Mouse (Mus musculus) forebrain, postnatal 0 days (tissue): Measurements from ENCODE around the gene Cs. TPM values are rescaled to one million over a fixed set of nuclear protein-coding genes. Genes with fewer than 3 reads are reported as not detected.

ENCODE experiments used
- ATAC-seq: fragments of 200-750 bp; cut with Nextera tagmentation; 2 replicates; pipeline ENCODE4 v1.8.0; 2017; ENCODE audit warnings: mild to moderate bottlenecking, moderate library complexity
- DNase-seq: peaks from one replicate; pipeline ENCODE4 v3.0.0-alpha.2; 2015
- H3K27ac ChIP-seq: fragments of 300-500 bp; sonication (generic); 2 replicates; pipeline ENCODE4 v1.5.1; 2014; ENCODE audit warnings: low read depth, mild to moderate bottlenecking, antibody characterized with exemption, low read length, moderate library complexity, mixed read lengths
- H3K27me3 ChIP-seq: fragments of 300-500 bp; sonication (generic); 2 replicates; pipeline ENCODE4 v1.6.1; 2014; ENCODE audit warnings: mild to moderate bottlenecking, low read length, mixed read lengths; ENCODE audit not compliant: insufficient read depth
- H3K36me3 ChIP-seq: fragments of 300-500 bp; sonication (generic); 2 replicates; pipeline ENCODE4 v1.6.1; 2014; ENCODE audit warnings: mild to moderate bottlenecking, moderate library complexity; ENCODE audit not compliant: insufficient read depth
- H3K4me1 ChIP-seq: fragments of 300-500 bp; sonication (generic); 2 replicates; pipeline ENCODE4 v1.6.1; 2014; ENCODE audit warnings: antibody characterized with exemption; ENCODE audit not compliant: insufficient read depth
- H3K4me2 ChIP-seq: fragments of 300-500 bp; sonication (generic); 2 replicates; pipeline ENCODE4 v1.6.1; 2014; ENCODE audit warnings: low read depth, mild to moderate bottlenecking, moderate library complexity
- H3K4me3 ChIP-seq: fragments of 300-500 bp; sonication (generic); 2 replicates; pipeline ENCODE4 v1.5.1; 2014; ENCODE audit warnings: low read depth, low read length, mixed read lengths
- H3K9ac ChIP-seq: fragments of 300-500 bp; sonication (generic); 2 replicates; pipeline ENCODE4 v1.6.1; 2014; ENCODE audit warnings: mild to moderate bottlenecking
- H3K9me3 ChIP-seq: fragments of 300-500 bp; sonication (generic); 2 replicates; pipeline ENCODE4 v1.6.1; 2016; ENCODE audit warnings: low read length
- CTCF ChIP-seq: sonication (generic); IDR thresholded peaks from 2 replicates; pipeline ENCODE4 v1.5.1; 2016; ENCODE audit warnings: antibody characterized with exemption, control low read depth, low read depth
- WGBS: fragments of 180-500 bp; shearing (Covaris S2); extraction: QIAGEN DNeasy Blood & Tissue Kit; methylation state at CpG from one replicate; pipeline ENCODE4 v1.1.7; 2014; 5-methylcytosine and 5-hydroxymethylcytosine counted together
- polyA plus RNA-seq: library from polyadenylated mRNA; unstranded; fragments of >200 nt; fragmentation: Nextera tagmentation; extraction: Ambion mirVana; gene quantifications from 2 replicates; pipeline ENCODE4 v1.2.1, GENCODE M21; 2015
- total RNA-seq: library from RNA; depleted of rRNA; stranded (reverse); fragments of >200 nt; gene quantifications from 2 replicates; pipeline ENCODE4 v1.2.3, GENCODE M21; 2014

Gene Cs
- total and polyA plus RNA-seq, 2 experiments from 2014 or later = 250 to 255 TPM

DNA sequence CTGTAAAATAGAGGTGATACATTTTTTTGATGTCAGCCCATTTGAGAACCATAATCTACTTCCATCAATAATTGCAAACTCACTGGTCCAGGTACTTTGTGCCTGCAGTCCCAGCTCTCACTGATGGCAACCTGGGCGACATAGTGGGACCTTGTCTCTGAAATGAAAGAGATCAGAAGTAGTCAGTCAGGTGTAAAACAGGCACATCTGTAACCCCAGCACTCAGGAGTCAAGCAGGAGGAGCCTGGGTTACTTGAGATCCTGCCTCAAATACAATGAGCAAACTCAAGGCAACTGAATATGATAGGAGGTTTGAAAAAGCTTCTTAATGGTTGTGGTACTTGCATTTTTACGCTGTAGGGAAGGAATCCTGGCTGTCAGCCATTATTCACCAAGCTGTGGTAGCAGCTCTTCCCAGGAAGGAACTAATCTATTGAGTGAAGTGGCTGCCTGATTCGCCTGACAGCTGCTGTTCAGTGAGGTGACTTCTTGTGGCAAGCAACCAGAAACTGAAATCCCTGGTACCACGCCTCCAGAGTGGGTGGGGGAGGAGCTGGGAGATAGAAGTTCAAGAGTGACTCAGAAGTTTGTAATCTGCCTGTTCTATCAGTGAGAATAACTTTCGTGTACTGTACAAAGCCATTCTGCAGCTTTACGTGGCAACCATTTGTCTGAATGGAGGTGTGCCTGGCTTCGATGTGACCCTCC is 7.2 kb downstream of the Cs start:
- H3K9me3 ChIP-seq = no peaks in the 10 kb centered on the region
- DNase-seq (peak; percentile 52), ATAC-seq (peak; percentile 76)
- no peaks in the 10 kb centered on the region for H3K36me3 ChIP-seq
- H3K4me1 ChIP-seq = no peaks in the 10 kb centered on the region
- 35% methylated on average over 7 of the region's 7 CpGs for WGBS
- H3K4me2 ChIP-seq = no peak overlapping the region
- H3K27me3 ChIP-seq = no peaks in the 10 kb centered on the region
- H3K9ac ChIP-seq = no peak overlapping the region
- H3K4me3 ChIP-seq = no peak overlapping the region
- no peak for TF ChIP-seq CTCF
- H3K27ac ChIP-seq = no peak overlapping the region; the same call in 1 of the 2 replicates

- no peak for TF ChIP-seq CTCF
- Histone ChIP-seq H3K27me3 (no peaks in the 10 kb centered on the region), H3K9me3 (no peaks in the 10 kb centered on the region), H3K9ac (no peak overlapping the region), H3K4me1 (no peaks in the 10 kb centered on the region), H3K36me3 (peaks cover 22% of the 10 kb centered on the region), H3K4me3 (no peak overlapping the region), H3K4me2 (no peak overlapping the region), H3K27ac (no peak overlapping the region)
- WGBS = 89% methylated on average over 8 of the region's 8 CpGs
- no peak for ATAC-seq
- DNase-seq = no peak
Measured at GRCm38 (mm10) chr10:128347541-128347940, 10.0 kb downstream of the Cs start.

DNA sequence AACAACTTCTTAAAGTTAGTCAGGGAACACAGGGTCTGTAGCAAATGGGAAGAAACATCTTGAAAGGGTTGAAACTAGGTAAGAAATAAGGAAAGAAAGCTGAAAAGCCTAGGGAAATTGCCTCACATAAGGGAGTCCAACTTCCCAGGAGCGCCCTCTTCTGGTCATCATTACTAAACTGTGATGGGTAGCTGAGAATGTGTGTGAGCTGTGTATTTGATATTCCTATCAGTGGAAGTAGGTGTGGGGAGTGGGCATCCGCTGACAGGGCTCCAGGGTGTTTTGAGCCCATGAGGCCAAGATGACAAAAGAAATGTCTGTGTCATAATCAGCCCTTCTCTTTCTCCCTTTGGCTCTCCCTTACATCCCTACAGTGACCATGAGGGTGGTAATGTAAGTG is 21.3 kb downstream of the Cs start:
- peak; percentile 68 for TF ChIP-seq CTCF
- H3K27ac ChIP-seq = no peak overlapping the region
- H3K27me3 ChIP-seq = no peaks in the 10 kb centered on the region
- no peak overlapping the region for H3K9ac ChIP-seq
- WGBS = 49% methylated on average over 2 of the region's 2 CpGs
- ATAC-seq (0 out of 2 replicates have a peak, but pooled peaks have one; percentile 45), DNase-seq (peak; percentile 70)
- peaks cover 70% of the 10 kb centered on the region for H3K36me3 ChIP-seq
- no peak overlapping the region for H3K4me2 ChIP-seq
- no peak overlapping the region for H3K4me3 ChIP-seq
- no peaks in the 10 kb centered on the region for H3K9me3 ChIP-seq
- no peaks in the 10 kb centered on the region for H3K4me1 ChIP-seq

GRCm38 (mm10) chr10:128359226-128359625 is 21.7 kb downstream of the Cs start:
- WGBS = 95% methylated on average over 6 of the region's 6 CpGs
- Histone ChIP-seq H3K9me3 (no peaks in the 10 kb centered on the region), H3K4me3 (no peak overlapping the region), H3K27ac (no peak overlapping the region), H3K4me1 (no peaks in the 10 kb centered on the region), H3K4me2 (no peak overlapping the region), H3K36me3 (peaks cover 68% of the 10 kb centered on the region), H3K9ac (no peak overlapping the region), H3K27me3 (no peaks in the 10 kb centered on the region)
- no peak for TF ChIP-seq CTCF
- no peak for DNase-seq
- no peak for ATAC-seq

- Histone ChIP-seq H3K9ac (no peak overlapping the region), H3K4me2 (no peak overlapping the region), H3K27me3 (no peaks in the 10 kb centered on the region), H3K27ac (no peak overlapping the region), H3K4me1 (no peaks in the 10 kb centered on the region), H3K36me3 (peaks cover 65% of the 10 kb centered on the region), H3K4me3 (no peak overlapping the region), H3K9me3 (no peaks in the 10 kb centered on the region)
- whole genome bisulfite sequencing = 93% methylated on average over 6 of the region's 6 CpGs
- DNase-seq (no peak), ATAC-seq (no peak)
- TF ChIP-seq CTCF = no peak
Measured at GRCm38 (mm10) chr10:128361836-128362235, 24.3 kb downstream of the Cs start.

GRCm38 (mm10) chr10:128362568-128362967 is 25.0 kb downstream of the Cs start:
- ATAC-seq (peak; percentile 56), DNase-seq (peak; percentile 62)
- Histone ChIP-seq H3K9ac (no peak overlapping the region), H3K4me3 (no peak overlapping the region), H3K27me3 (no peaks in the 10 kb centered on the region), H3K9me3 (no peaks in the 10 kb centered on the region), H3K36me3 (peaks cover 63% of the 10 kb centered on the region), H3K4me2 (no peak overlapping the region), H3K4me1 (peaks cover 2% of the 10 kb centered on the region), H3K27ac (no peak overlapping the region)
- 46% methylated on average over 3 of the region's 3 CpGs for WGBS
- TF ChIP-seq CTCF = peak; percentile 67

- no peak for ATAC-seq
- peaks cover 14% of the 10 kb centered on the region for H3K36me3 ChIP-seq
- peak; percentile 34 for DNase-seq
- H3K9ac ChIP-seq = peak overlapping the region; percentile 74
- H3K27me3 ChIP-seq = no peaks in the 10 kb centered on the region
- H3K4me2 ChIP-seq = peak overlapping the region; percentile 93
- H3K27ac ChIP-seq = peak overlapping the region; percentile 98
- peaks cover 6% of the 10 kb centered on the region for H3K4me1 ChIP-seq
- 12% methylated on average over 19 of the region's 19 CpGs for WGBS
- no peak for TF ChIP-seq CTCF
- H3K4me3 ChIP-seq = peak overlapping the region; percentile 61
- no peaks in the 10 kb centered on the region for H3K9me3 ChIP-seq
Measured at GRCm38 (mm10) chr10:128367899-128368401, 30.4 kb downstream of the Cs start.
